Mouse (Mus musculus) embryonic facial prominence, embryonic 12.5 days (tissue): ENCODE data around the gene Rffl. TPM values are rescaled to one million over a fixed set of nuclear protein-coding genes. Genes with fewer than 3 reads are reported as not detected.
A peak's percentile ranks its signal among the peaks of the same experiment; 100 is the strongest.

Source experiments
- ATAC-seq: fragments of 200-750 bp; cut with Nextera tagmentation; 2 replicates; pipeline ENCODE4 v1.8.0; 2017; ENCODE audit not compliant: insufficient number of reproducible peaks, insufficient read depth, low FRiP score, low TSS enrichment
- H3K27ac ChIP-seq: fragments of 300-500 bp; sonication (generic); 2 replicates; pipeline ENCODE4 v1.5.1; 2016; ENCODE audit warnings: mild to moderate bottlenecking
- H3K27me3 ChIP-seq: fragments of 300-500 bp; sonication (generic); 2 replicates; pipeline ENCODE4 v1.6.1; 2016; ENCODE audit warnings: mild to moderate bottlenecking, moderate library complexity
- H3K36me3 ChIP-seq: fragments of 300-500 bp; sonication (generic); 2 replicates; pipeline ENCODE4 v1.6.1; 2016; ENCODE audit warnings: mild to moderate bottlenecking
- H3K4me1 ChIP-seq: fragments of 300-500 bp; sonication (generic); 2 replicates; pipeline ENCODE4 v1.6.1; 2016
- H3K4me2 ChIP-seq: fragments of 300-500 bp; sonication (generic); replicated peaks from 2 replicates; pipeline ENCODE4 v1.6.1; 2016; ENCODE audit warnings: mild to moderate bottlenecking, moderate library complexity
- H3K4me3 ChIP-seq: fragments of 300-500 bp; sonication (generic); 2 replicates; pipeline ENCODE4 v1.5.1; 2016; ENCODE audit warnings: mild to moderate bottlenecking
- H3K9ac ChIP-seq: fragments of 300-500 bp; sonication (generic); 2 replicates; pipeline ENCODE4 v1.6.1; 2016; ENCODE audit warnings: mild to moderate bottlenecking, moderate library complexity
- H3K9me3 ChIP-seq: fragments of 300-500 bp; sonication (generic); 2 replicates; pipeline ENCODE4 v1.6.1; 2016; ENCODE audit warnings: mild to moderate bottlenecking, moderate library complexity
- WGBS: fragments of 180-500 bp; shearing (Covaris S2); methylation state at CpG from one replicate; pipeline ENCODE4 v1.1.7; 2016; 5-methylcytosine and 5-hydroxymethylcytosine counted together
- polyA plus RNA-seq: library from polyadenylated mRNA; unstranded; fragments of >200 nt; fragmentation: Nextera tagmentation; extraction: Ambion mirVana; gene quantifications from 2 replicates; pipeline ENCODE4 v1.2.1, GENCODE M21; 2016

Gene Rffl
- polyA plus RNA-seq, 1 experiment from 2014 or later, result 12.8 TPM

DNA sequence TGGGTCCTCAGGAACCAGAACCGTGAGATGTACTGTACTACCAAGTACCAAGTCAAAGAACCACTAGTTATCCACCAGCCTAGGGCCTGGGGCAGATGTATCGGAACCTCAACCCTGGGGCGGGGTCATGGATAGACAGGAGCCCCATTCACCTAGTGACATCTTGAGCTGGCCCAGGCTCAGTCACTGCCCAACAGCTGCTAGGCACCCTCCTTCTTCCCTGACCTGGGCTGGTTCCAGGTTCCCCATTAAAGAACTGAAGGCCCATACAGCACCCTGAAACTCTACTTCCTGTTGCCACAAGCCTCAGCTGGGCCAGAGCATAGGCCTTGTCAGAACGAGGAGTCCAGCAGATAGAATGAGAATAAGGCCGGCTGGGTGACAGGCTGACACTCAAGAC lies 28.7 kb upstream of the Rffl start:
- ATAC-seq, result no peak
- no peaks in the 10 kb centered on the region for H3K4me1 ChIP-seq
- H3K4me3 ChIP-seq, result no peak overlapping the region
- H3K27ac ChIP-seq, result no peak overlapping the region
- no peaks in the 10 kb centered on the region for H3K27me3 ChIP-seq
- no peak overlapping the region for H3K9ac ChIP-seq
- no peak overlapping the region for H3K4me2 ChIP-seq
- H3K36me3 ChIP-seq, result peaks cover 60% of the 10 kb centered on the region
- 89% methylated on average over 5 of the region's 5 CpGs for WGBS
- no peaks in the 10 kb centered on the region for H3K9me3 ChIP-seq

GRCm38 (mm10) chr11:82897478-82897877 lies 26.5 kb upstream of the Rffl start:
- Histone ChIP-seq H3K36me3 (peaks cover 38% of the 10 kb centered on the region), H3K9ac (no peak overlapping the region), H3K27ac (no peak overlapping the region), H3K4me3 (no peak overlapping the region), H3K4me2 (no peak overlapping the region), H3K9me3 (no peaks in the 10 kb centered on the region), H3K4me1 (no peaks in the 10 kb centered on the region), H3K27me3 (no peaks in the 10 kb centered on the region)
- 87% methylated on average over 10 of the region's 10 CpGs for WGBS
- no peak for ATAC-seq

GRCm38 (mm10) chr11:82891936-82892335 lies 20.9 kb upstream of the Rffl start, which contains the start of gene Fndc8:
Gene Fndc8, plus strand, starts transcription at chr11:82892124.
- WGBS, result 64% methylated on average over 7 of the region's 7 CpGs
- ATAC-seq, result no peak
- no peak within 1 kb of the TSS for H3K4me2 ChIP-seq

GRCm38 (mm10) chr11:82890342-82890762 lies 19.3 kb upstream of the Rffl start, which contains the start of gene Rad51d:
Gene Rad51d, minus strand, starts transcription at chr11:82890614.
- under 1% methylated on average over 26 of the region's 26 CpGs for WGBS
- peak within 1 kb of the TSS; percentile 60 for H3K9ac ChIP-seq

More at GRCm38 (mm10) chr11:82891936-82892335, 20.9 kb upstream of the Rffl start, which contains the start of gene Fndc8:
- no peaks in the 10 kb centered on the region for H3K27me3 ChIP-seq
- no peak within 1 kb of the TSS for H3K27ac ChIP-seq
- peaks cover 17% of the 10 kb centered on the region for H3K4me1 ChIP-seq
- H3K4me3 ChIP-seq, result no peak within 1 kb of the TSS
- no peak within 1 kb of the TSS for H3K9ac ChIP-seq
- no peaks in the 10 kb centered on the region for H3K9me3 ChIP-seq
- H3K36me3 ChIP-seq, result no peaks in the 10 kb centered on the region

DNA sequence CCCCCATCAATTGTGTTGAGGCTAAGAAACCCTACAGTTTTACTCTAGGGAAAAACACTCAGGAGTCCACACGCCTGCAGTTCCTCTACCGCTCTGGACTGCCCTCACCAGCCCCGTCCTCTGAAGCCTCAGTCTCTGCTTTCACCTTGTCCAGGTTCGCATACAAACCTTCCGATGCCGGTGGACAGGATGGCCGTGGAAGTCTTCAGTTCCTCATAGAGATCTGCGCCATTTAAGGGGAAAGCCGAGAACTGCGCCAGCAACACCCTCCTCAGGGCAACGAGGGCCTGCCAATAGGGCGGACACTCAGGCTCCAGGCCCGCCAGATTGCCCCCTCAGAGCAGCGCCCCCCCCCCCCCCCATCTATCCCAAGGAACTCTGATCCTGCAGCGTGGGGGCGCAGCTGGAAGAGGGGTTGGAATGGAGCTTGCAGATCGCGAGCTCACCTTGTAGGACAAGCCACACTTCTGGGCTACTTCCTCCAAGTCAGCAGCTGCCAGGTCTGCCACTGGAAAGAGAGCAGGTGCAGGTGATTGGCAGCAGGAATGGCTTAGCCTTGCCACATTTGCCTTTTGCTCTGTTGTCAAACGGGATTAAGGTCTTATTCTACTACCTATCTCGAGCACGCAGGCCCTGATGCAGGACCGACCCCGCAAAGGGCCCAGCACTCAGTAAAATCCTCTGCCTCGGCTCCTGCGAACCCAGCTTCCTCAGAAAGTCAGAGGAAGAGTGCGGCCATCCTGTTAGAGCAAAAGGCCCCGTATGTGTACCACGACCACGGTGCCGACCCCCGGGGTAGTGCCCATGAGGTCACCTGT lies 18.7 kb upstream of the Rffl start:
- Histone ChIP-seq H3K4me3 (peak overlapping the region; percentile 72), H3K9me3 (no peaks in the 10 kb centered on the region), H3K36me3 (no peaks in the 10 kb centered on the region), H3K9ac (peak overlapping the region; percentile 60), H3K27me3 (no peaks in the 10 kb centered on the region), H3K27ac (no peak overlapping the region), H3K4me1 (peaks cover 17% of the 10 kb centered on the region), H3K4me2 (peak overlapping the region; percentile 85)
- 7% methylated on average over 31 of the region's 31 CpGs for WGBS
- peak; percentile 30; the same call in 1 of the 2 replicates for ATAC-seq

More at GRCm38 (mm10) chr11:82890342-82890762, 19.3 kb upstream of the Rffl start, which contains the start of gene Rad51d:
- ATAC-seq, result peak; percentile 81
- no peaks in the 10 kb centered on the region for H3K27me3 ChIP-seq
- no peaks in the 10 kb centered on the region for H3K36me3 ChIP-seq
- H3K4me3 ChIP-seq, result peak within 1 kb of the TSS; percentile 72
- H3K4me2 ChIP-seq, result peak within 1 kb of the TSS; percentile 85
- no peaks in the 10 kb centered on the region for H3K9me3 ChIP-seq
- peaks cover 17% of the 10 kb centered on the region for H3K4me1 ChIP-seq
- no peak within 1 kb of the TSS for H3K27ac ChIP-seq

DNA sequence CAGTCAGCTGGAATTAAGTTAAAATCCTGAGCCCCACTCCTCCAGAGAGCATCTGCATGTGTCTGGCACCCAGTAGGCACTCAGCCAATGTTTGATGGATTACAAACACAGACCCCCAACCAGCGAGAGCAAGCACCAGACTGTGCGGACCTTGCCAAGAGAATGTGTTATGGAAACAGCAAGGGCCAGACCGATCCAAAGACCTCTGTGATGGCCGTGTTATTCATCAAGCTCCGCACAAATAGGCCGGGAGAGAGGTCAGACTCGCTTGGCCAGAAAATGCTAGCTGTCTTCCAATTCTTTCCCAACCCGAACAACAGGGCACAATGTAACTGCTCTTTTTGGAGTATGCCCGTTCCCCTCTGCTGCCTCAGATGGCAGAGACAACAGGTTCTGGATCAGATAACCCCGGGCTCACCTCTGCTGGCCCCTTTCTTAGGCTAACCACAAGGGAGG lies 17.5 kb upstream of the Rffl start:
- peaks cover 17% of the 10 kb centered on the region for H3K4me1 ChIP-seq
- 68% methylated on average over 10 of the region's 10 CpGs for WGBS
- H3K9me3 ChIP-seq, result no peaks in the 10 kb centered on the region
- H3K4me2 ChIP-seq, result 0 out of 2 replicates have a peak overlapping the region, but pooled peaks have one; percentile 3
- no peaks in the 10 kb centered on the region for H3K27me3 ChIP-seq
- no peak overlapping the region for H3K27ac ChIP-seq
- ATAC-seq, result no peak
- no peak overlapping the region for H3K4me3 ChIP-seq
- H3K36me3 ChIP-seq, result no peaks in the 10 kb centered on the region
- H3K9ac ChIP-seq, result no peak overlapping the region

DNA sequence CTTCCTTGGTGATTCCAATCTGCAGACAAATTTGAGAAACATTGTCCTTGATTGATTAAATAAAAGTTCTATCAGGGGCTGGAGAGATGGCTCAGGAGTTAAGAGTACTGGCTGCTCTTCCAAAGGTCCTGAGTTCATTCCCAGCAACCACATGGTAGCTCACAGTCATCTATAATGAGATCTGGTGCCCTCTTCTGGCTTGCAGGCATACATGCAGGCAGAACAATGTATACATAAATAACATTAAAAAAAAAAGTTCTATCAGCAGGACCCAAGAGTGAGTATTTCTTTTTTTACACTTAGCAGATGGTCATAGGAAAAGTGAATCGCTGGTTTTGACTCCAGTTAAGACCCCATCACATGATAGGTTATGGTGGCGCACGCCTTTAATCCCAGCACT lies 15.5 kb upstream of the Rffl start:
- WGBS, result 83% methylated on average over 3 of the region's 3 CpGs
- no peaks in the 10 kb centered on the region for H3K27me3 ChIP-seq
- no peak overlapping the region for H3K27ac ChIP-seq
- no peaks in the 10 kb centered on the region for H3K9me3 ChIP-seq
- 0 out of 2 replicates have a peak, but pooled peaks cover 6% of the 10 kb centered on the region for H3K36me3 ChIP-seq
- H3K9ac ChIP-seq, result no peak overlapping the region
- H3K4me2 ChIP-seq, result no peak overlapping the region
- peaks cover 17% of the 10 kb centered on the region for H3K4me1 ChIP-seq
- no peak for ATAC-seq
- H3K4me3 ChIP-seq, result no peak overlapping the region

- peaks cover under 1% of the 10 kb centered on the region; the same call in 1 of the 2 replicates for H3K4me1 ChIP-seq
- no peaks in the 10 kb centered on the region for H3K9me3 ChIP-seq
- H3K36me3 ChIP-seq, result 0 out of 2 replicates have a peak, but pooled peaks cover 11% of the 10 kb centered on the region
- no peak overlapping the region for H3K4me3 ChIP-seq
- no peaks in the 10 kb centered on the region for H3K27me3 ChIP-seq
- H3K27ac ChIP-seq, result no peak overlapping the region
- 69% methylated on average over 8 of the region's 8 CpGs for WGBS
- no peak for ATAC-seq
- no peak overlapping the region for H3K9ac ChIP-seq
- no peak overlapping the region for H3K4me2 ChIP-seq
Measured at GRCm38 (mm10) chr11:82883180-82883579, 12.2 kb upstream of the Rffl start.

DNA sequence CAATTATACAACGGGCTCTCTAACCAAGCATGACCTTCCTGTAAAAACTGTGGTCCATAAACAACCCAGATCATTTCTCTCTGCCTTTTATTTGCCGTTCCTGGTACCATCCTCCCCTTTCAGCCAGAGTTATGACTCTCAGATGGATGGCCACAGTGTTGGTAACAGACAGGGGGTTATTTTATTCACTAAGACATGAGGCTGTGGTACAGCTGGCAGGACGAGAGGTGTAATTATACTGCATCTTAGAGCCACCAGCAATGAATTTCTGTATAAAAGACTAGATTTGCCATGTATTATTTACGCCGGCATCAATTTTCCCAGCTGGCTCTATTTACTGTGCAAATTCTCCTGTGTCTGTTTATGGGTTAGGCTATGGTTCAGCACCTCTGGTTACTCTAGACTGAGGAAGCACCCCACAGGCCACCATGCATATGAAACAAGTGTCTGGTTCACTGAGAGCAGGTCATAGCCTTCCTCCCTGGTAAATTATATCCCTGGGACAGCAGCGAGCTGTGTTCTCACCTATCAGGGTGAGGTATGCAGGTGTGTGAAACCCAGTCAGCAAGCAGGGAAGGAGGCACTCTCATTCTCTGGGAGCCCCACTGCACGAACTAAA lies 6.8 kb upstream of the Rffl start:
- Histone ChIP-seq H3K36me3 (0 out of 2 replicates have a peak, but pooled peaks cover 11% of the 10 kb centered on the region), H3K4me2 (no peak overlapping the region), H3K9me3 (no peaks in the 10 kb centered on the region), H3K27me3 (no peaks in the 10 kb centered on the region), H3K4me1 (no peaks in the 10 kb centered on the region), H3K27ac (no peak overlapping the region), H3K9ac (no peak overlapping the region), H3K4me3 (no peak overlapping the region)
- no peak for ATAC-seq
- 80% methylated on average over 7 of the region's 7 CpGs for WGBS

DNA sequence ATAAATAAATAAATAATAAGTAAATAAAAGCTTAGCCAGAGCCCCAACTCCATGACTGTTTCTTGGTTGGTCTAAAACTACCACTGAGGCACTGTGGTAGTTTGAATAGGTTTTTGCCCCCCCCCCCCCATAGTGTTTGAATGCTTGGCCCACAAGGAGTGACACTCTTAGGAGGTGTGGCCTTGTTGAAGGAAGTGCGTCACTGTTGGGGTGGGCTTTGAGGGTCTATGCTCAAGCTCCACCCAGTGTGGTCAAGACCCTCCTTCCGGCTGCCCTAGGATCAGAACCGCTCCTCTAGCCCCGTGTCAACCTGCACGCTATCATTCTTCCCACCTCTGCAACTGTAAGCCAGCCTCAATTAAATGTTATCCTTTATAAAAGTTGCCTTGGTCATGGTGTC lies 4.6 kb upstream of the Rffl start:
- Histone ChIP-seq H3K36me3 (0 out of 2 replicates have a peak, but pooled peaks cover 5% of the 10 kb centered on the region), H3K4me3 (no peak overlapping the region), H3K9me3 (no peaks in the 10 kb centered on the region), H3K4me2 (no peak overlapping the region), H3K27me3 (no peaks in the 10 kb centered on the region), H3K27ac (no peak overlapping the region), H3K4me1 (no peaks in the 10 kb centered on the region), H3K9ac (no peak overlapping the region)
- ATAC-seq, result no peak
- over 99% methylated on average over 5 of the region's 5 CpGs for WGBS

DNA sequence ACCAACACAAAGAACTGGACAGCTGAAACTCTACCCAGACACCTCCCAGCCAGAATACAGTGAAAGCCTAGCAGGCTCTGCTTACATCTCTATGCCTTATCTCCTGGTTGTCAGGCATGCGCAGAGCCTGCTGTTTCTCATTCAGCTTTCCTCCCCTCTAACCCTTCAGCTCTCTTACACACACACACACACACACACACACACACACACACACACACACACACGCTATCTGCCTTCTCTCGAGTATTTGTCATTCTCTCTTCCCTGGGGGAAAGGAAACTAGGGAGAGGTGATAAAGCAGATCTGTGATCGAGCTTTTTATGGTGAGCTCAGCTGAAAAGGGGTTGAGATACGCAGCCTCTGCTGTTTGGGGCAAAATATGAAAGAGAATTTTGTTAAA lies 3.9 kb upstream of the Rffl start:
- 0 out of 2 replicates have a peak, but pooled peaks cover 2% of the 10 kb centered on the region for H3K36me3 ChIP-seq
- 80% methylated on average over 5 of the region's 5 CpGs for WGBS
- no peak for ATAC-seq
- H3K9me3 ChIP-seq, result no peaks in the 10 kb centered on the region
- H3K27me3 ChIP-seq, result no peaks in the 10 kb centered on the region
- no peak overlapping the region for H3K27ac ChIP-seq
- no peak overlapping the region for H3K4me2 ChIP-seq
- H3K4me1 ChIP-seq, result no peaks in the 10 kb centered on the region
- H3K9ac ChIP-seq, result peak overlapping the region; percentile 10; the same call in 1 of the 2 replicates
- no peak overlapping the region for H3K4me3 ChIP-seq
